Mouse (Mus musculus) MEL (cell line): ENCODE results near the gene Ppp2r5d. TPM values are rescaled to one million over a fixed set of nuclear protein-coding genes. Genes with fewer than 3 reads are reported as not detected.
A peak's percentile ranks its signal among the peaks of the same experiment; 100 is the strongest.

Experiments
- DNase-seq: peaks from one replicate; pipeline ENCODE4 v3.0.0; 2011; ENCODE audit warnings: low read depth, low spot score
- H3K27ac ChIP-seq: 2 replicates; pipeline ENCODE4 v1.5.1; 2012; ENCODE audit warnings: low read depth, mild to moderate bottlenecking, control low read depth, low read length, moderate library complexity; ENCODE audit not compliant: control insufficient read depth
- H3K27me3 ChIP-seq, 2 experiments: fragments of 150-350 bp in 1 of 2; sonication (generic) in 1 of 2; 2 replicates each; pipeline ENCODE4 v1.6.1; 2012; ENCODE audit warnings: low read length in 2 of 2, mild to moderate bottlenecking in 2 of 2, improper control_type of control experiment in 1 of 2, moderate library complexity in 1 of 2; ENCODE audit not compliant: insufficient read depth in 2 of 2, control insufficient read depth in 1 of 2
- H3K36me3 ChIP-seq, 2 experiments: 2 replicates each; pipeline ENCODE4 v1.6.1; 2012 to 2014; ENCODE audit warnings: low read length in 2 of 2, improper control_type of control experiment in 1 of 2, inconsistent platforms in 1 of 2, mild to moderate bottlenecking in 1 of 2; ENCODE audit not compliant: insufficient read depth in 2 of 2, control insufficient read depth in 1 of 2
- H3K4me1 ChIP-seq, 2 experiments: fragments of 150-350 bp in 1 of 2; sonication (generic) in 1 of 2; 2 replicates each; pipeline ENCODE4 v1.6.1; 2012; ENCODE audit warnings: low read length in 2 of 2, improper control_type of control experiment in 1 of 2, mild to moderate bottlenecking in 1 of 2; ENCODE audit not compliant: insufficient read depth in 2 of 2, control insufficient read depth in 1 of 2
- H3K4me3 ChIP-seq, 2 experiments: fragments of 150-350 bp in 1 of 2; sonication (generic) in 1 of 2; 2 replicates each; pipeline ENCODE4 v1.5.1; 2012; ENCODE audit warnings: low read depth in 2 of 2, low read length in 2 of 2, mild to moderate bottlenecking in 2 of 2, moderate library complexity in 2 of 2, control low read depth in 1 of 2, improper control_type of control experiment in 1 of 2; ENCODE audit not compliant: control insufficient read depth in 1 of 2, insufficient read depth in 1 of 2
- H3K79me2 ChIP-seq: 2 replicates; pipeline ENCODE4 v1.6.1; 2012; ENCODE audit warnings: mild to moderate bottlenecking, low read length, moderate library complexity; ENCODE audit not compliant: control insufficient read depth, poor library complexity, insufficient read depth
- H3K9ac ChIP-seq: 2 replicates; pipeline ENCODE4 v1.6.1; 2012; ENCODE audit warnings: low read depth, mild to moderate bottlenecking, control low read depth, low read length, moderate library complexity; ENCODE audit not compliant: control insufficient read depth, poor library complexity, severe bottlenecking
- H3K9me3 ChIP-seq: fragments of 150-350 bp; sonication (generic); replicated peaks from 2 replicates; pipeline ENCODE4 v1.6.1; 2012; ENCODE audit warnings: mild to moderate bottlenecking, low read length, improper control_type of control experiment, moderate library complexity; ENCODE audit not compliant: insufficient read depth
- BHLHE40 ChIP-seq: IDR thresholded peaks from 2 replicates; pipeline ENCODE4 v1.6.1; 2012; ENCODE audit warnings: low read depth, mild to moderate bottlenecking, inconsistent platforms, low read length, improper control_type of control experiment, borderline replicate concordance
- CHD1 ChIP-seq: IDR thresholded peaks from 2 replicates; pipeline ENCODE4 v1.6.1; 2012; ENCODE audit warnings: low read depth, mild to moderate bottlenecking, inconsistent platforms, low read length, improper control_type of control experiment
- CTCF ChIP-seq, 3 experiments: IDR thresholded peaks in 2 of 3; conservative IDR thresholded peaks in 1 of 3; 2 replicates each; pipeline ENCODE4 v1.5.1; 2011 to 2012; ENCODE audit warnings: low read length in 3 of 3, low read depth in 2 of 3, mild to moderate bottlenecking in 2 of 3, improper control_type of control experiment in 1 of 3, inconsistent platforms in 1 of 3, mixed read lengths in 1 of 3, moderate library complexity in 1 of 3; ENCODE audit not compliant: control insufficient read depth in 1 of 3, insufficient read depth in 1 of 3, poor library complexity in 1 of 3, severe bottlenecking in 1 of 3
- E2F4 ChIP-seq: IDR thresholded peaks from 2 replicates; pipeline ENCODE4 v1.6.1; 2011; ENCODE audit warnings: low read depth, low read length, improper control_type of control experiment, borderline replicate concordance
- ETS1 ChIP-seq: IDR thresholded peaks from 2 replicates; pipeline ENCODE4 v1.6.1; 2012; ENCODE audit warnings: low read depth, mild to moderate bottlenecking, inconsistent platforms, low read length, improper control_type of control experiment, moderate library complexity
- GABPA ChIP-seq: IDR thresholded peaks from 2 replicates; pipeline ENCODE4 v1.6.1; 2012; ENCODE audit warnings: low read depth, mild to moderate bottlenecking, inconsistent platforms, low read length, improper control_type of control experiment, moderate library complexity
- GATA1 ChIP-seq: IDR thresholded peaks from 2 replicates; pipeline ENCODE4 v1.6.1; 2011; ENCODE audit warnings: low read depth, low read length, improper control_type of control experiment
- HCFC1 ChIP-seq: IDR thresholded peaks from 2 replicates; pipeline ENCODE4 v1.6.1; 2012; ENCODE audit warnings: low read depth, mild to moderate bottlenecking, inconsistent platforms, low read length, improper control_type of control experiment, moderate library complexity
- JUND ChIP-seq: IDR thresholded peaks from 2 replicates; pipeline ENCODE4 v1.6.1; 2011; ENCODE audit warnings: low read depth, mild to moderate bottlenecking, improper control_type of control experiment, low read length
- KAT2A ChIP-seq: conservative IDR thresholded peaks from 2 replicates; pipeline ENCODE4 v1.6.1; 2012; ENCODE audit warnings: low read depth, low read length, improper control_type of control experiment, inconsistent platforms
- MAFK ChIP-seq: IDR thresholded peaks from 2 replicates; pipeline ENCODE4 v1.6.1; 2011; ENCODE audit warnings: low read depth, mild to moderate bottlenecking, low read length, improper control_type of control experiment, borderline replicate concordance
- MAX ChIP-seq: IDR thresholded peaks from 2 replicates; pipeline ENCODE4 v1.6.1; 2011; ENCODE audit warnings: low read length, improper control_type of control experiment
- MAZ ChIP-seq: IDR thresholded peaks from 2 replicates; pipeline ENCODE4 v1.6.1; 2012; ENCODE audit warnings: low read depth, mild to moderate bottlenecking, inconsistent platforms, low read length, improper control_type of control experiment
- MEF2A ChIP-seq: IDR thresholded peaks from 2 replicates; pipeline ENCODE4 v1.6.1; 2014; ENCODE audit warnings: low read depth, mild to moderate bottlenecking, inconsistent platforms, low read length, improper control_type of control experiment; ENCODE audit not compliant: poor library complexity, insufficient replicate concordance, severe bottlenecking; ENCODE audit errors: extremely low read depth
- MXI1 ChIP-seq: IDR thresholded peaks from 2 replicates; pipeline ENCODE4 v1.6.1; 2011; ENCODE audit warnings: mild to moderate bottlenecking, low read depth, low read length, improper control_type of control experiment
- MYC ChIP-seq: IDR thresholded peaks from 2 replicates; pipeline ENCODE4 v1.6.1; 2011; ENCODE audit warnings: low read depth, mild to moderate bottlenecking, low read length, improper control_type of control experiment, moderate library complexity
- NELFE ChIP-seq: IDR thresholded peaks from 2 replicates; pipeline ENCODE4 v1.6.1; 2011; ENCODE audit warnings: low read depth, low read length, improper control_type of control experiment
- NRF1 ChIP-seq: IDR thresholded peaks from 2 replicates; pipeline ENCODE4 v1.6.1; 2014; ENCODE audit warnings: low read depth, mild to moderate bottlenecking, inconsistent platforms, low read length, improper control_type of control experiment, moderate library complexity; ENCODE audit not compliant: poor library complexity, insufficient read depth, severe bottlenecking
- POLR2A ChIP-seq, 2 experiments: IDR thresholded peaks; 2 replicates each; pipeline ENCODE4 v1.6.1; 2011 to 2012; ENCODE audit warnings: low read length in 2 of 2, mild to moderate bottlenecking in 2 of 2, control low read depth in 1 of 2, improper control_type of control experiment in 1 of 2, low read depth in 1 of 2, moderate library complexity in 1 of 2; ENCODE audit not compliant: control insufficient read depth in 1 of 2, insufficient read depth in 1 of 2, poor library complexity in 1 of 2
- POLR2AphosphoS2 ChIP-seq: IDR thresholded peaks from 2 replicates; pipeline ENCODE4 v1.6.1; 2011; ENCODE audit warnings: low read length, improper control_type of control experiment
- POLR2AphosphoS5 ChIP-seq: IDR thresholded peaks from 2 replicates; pipeline ENCODE4 v1.6.1; 2012; ENCODE audit warnings: low read depth, borderline replicate concordance, mild to moderate bottlenecking, inconsistent platforms, low read length, moderate library complexity, mixed read lengths
- RAD21 ChIP-seq: IDR thresholded peaks from 2 replicates; pipeline ENCODE4 v1.6.1; 2011; ENCODE audit warnings: mild to moderate bottlenecking, low read depth, low read length, improper control_type of control experiment
- SIN3A ChIP-seq: IDR thresholded peaks from 2 replicates; pipeline ENCODE4 v1.6.1; 2012; ENCODE audit warnings: low read length, improper control_type of control experiment, inconsistent platforms
- TAL1 ChIP-seq: IDR thresholded peaks from 2 replicates; pipeline ENCODE4 v1.6.1; 2012; ENCODE audit warnings: mild to moderate bottlenecking, inconsistent platforms, low read length, moderate library complexity, mixed read lengths
- TBP ChIP-seq: IDR thresholded peaks from 2 replicates; pipeline ENCODE4 v1.8.0; 2011; ENCODE audit warnings: low read depth, low read length, improper control_type of control experiment
- TCF12 ChIP-seq: IDR thresholded peaks from 2 replicates; pipeline ENCODE4 v1.6.1; 2014; ENCODE audit warnings: low read depth, mild to moderate bottlenecking, inconsistent platforms, low read length, improper control_type of control experiment, moderate library complexity
- USF1 ChIP-seq: IDR thresholded peaks from 2 replicates; pipeline ENCODE4 v1.6.1; 2014; ENCODE audit warnings: low read depth, mild to moderate bottlenecking, inconsistent platforms, low read length, improper control_type of control experiment, moderate library complexity
- USF2 ChIP-seq, 2 experiments: IDR thresholded peaks; 2 replicates each; pipeline ENCODE4 v1.6.1; 2011 to 2012; ENCODE audit warnings: improper control_type of control experiment in 2 of 2, low read length in 2 of 2, borderline replicate concordance in 1 of 2, inconsistent platforms in 1 of 2, low read depth in 1 of 2, mild to moderate bottlenecking in 1 of 2; ENCODE audit not compliant: insufficient read depth in 1 of 2
- ZC3H11A ChIP-seq: IDR thresholded peaks from 2 replicates; pipeline ENCODE4 v1.6.1; 2012; ENCODE audit warnings: low read depth, mild to moderate bottlenecking, inconsistent platforms, low read length, improper control_type of control experiment
- ZKSCAN1 ChIP-seq: IDR thresholded peaks from 2 replicates; pipeline ENCODE4 v1.6.1; 2012; ENCODE audit warnings: low read depth, mild to moderate bottlenecking, inconsistent platforms, low read length, improper control_type of control experiment, moderate library complexity
- ZMIZ1 ChIP-seq: IDR thresholded peaks from 2 replicates; pipeline ENCODE4 v1.6.1; 2012; ENCODE audit warnings: low read depth, mild to moderate bottlenecking, inconsistent platforms, low read length, improper control_type of control experiment, moderate library complexity
- ZNF384 ChIP-seq: IDR thresholded peaks from 2 replicates; pipeline ENCODE4 v1.6.1; 2012; ENCODE audit warnings: low read depth, mild to moderate bottlenecking, inconsistent platforms, low read length, improper control_type of control experiment
- polyA plus RNA-seq, 2 experiments: library from polyadenylated mRNA; stranded (reverse) in 1 of 2; unstranded in 1 of 2; fragments of >175 nt in 1 of 2; fragments of >200 nt in 1 of 2; gene quantifications; 2 replicates each; pipeline versions ENCODE4 v1.2.1 to v1.2.4; 2012; ENCODE audit warnings: low replicate concordance in 2 of 2, low read depth in 1 of 2; ENCODE audit not compliant: insufficient read length in 2 of 2, insufficient read depth in 1 of 2, missing spikeins in 1 of 2
- total RNA-seq: library from RNA; depleted of rRNA; stranded (reverse); fragments of 300-350 nt; gene quantifications from 2 replicates; pipeline ENCODE4 v1.2.3, GENCODE M21; 2012; rRNA removed

Gene Ppp2r5d
- total RNA-seq (45.1 and 47.6 TPM in 2 replicates), polyA plus RNA-seq (10 to 100 TPM; 80.4 to 82.9 TPM)

- TF ChIP-seq TCF12 (peak; percentile 58; the same call in 1 of the 2 replicates), TAL1 (no peak), MYC (no peak), BHLHE40 (no peak), HCFC1 (peak; percentile 53; the same call in 1 of the 2 replicates), GATA1 (no peak), ZKSCAN1 (no peak), CTCF (IDR thresholded peaks at IDR 0.05 in 2 of 3, conservative IDR thresholded peaks at IDR 0.05 in 1 of 3; ENCODE audit: control insufficient read depth in 1 of 3, insufficient read depth in 1 of 3, low read depth in 2 of 3, low read length in 3 of 3, poor library complexity in 1 of 3, severe bottlenecking in 1 of 3) (no peak), MEF2A (no peak), ZNF384 (no peak), USF2 (IDR thresholded peaks at IDR 0.05; ENCODE audit: borderline replicate concordance in 1 of 2, insufficient read depth in 1 of 2, low read depth in 1 of 2, low read length in 2 of 2) (no peak), MXI1 (peak; percentile 71; the same call in 1 of the 2 replicates), USF1 (no peak), NELFE (peak; percentile 91), MAX (peak; percentile 71; the same call in 1 of the 2 replicates), GABPA (no peak), ZMIZ1 (peak; percentile 95), ZC3H11A (no peak), JUND (no peak), NRF1 (peak; percentile 61), E2F4 (no peak), ETS1 (peak; percentile 17; the same call in 1 of the 2 replicates), RAD21 (no peak), SIN3A (peak; percentile 74), POLR2AphosphoS2 (peak; percentile 81; the same call in 1 of the 2 replicates), MAFK (no peak), CHD1 (no peak; the same call in 1 of the 2 replicates), POLR2AphosphoS5 (no peak), POLR2A (IDR thresholded peaks at IDR 0.05; ENCODE audit: control insufficient read depth in 1 of 2, insufficient read depth in 1 of 2, low read depth in 1 of 2, low read length in 2 of 2, poor library complexity in 1 of 2) (peak; percentile 67 to 98; a peak in 3 of 4 replicates), MAZ (no peak), TBP (peak; percentile 93), KAT2A (no peak)
- TF ChIP-seq, all 39 proteins: peak for 12
- Histone ChIP-seq H3K79me2 (peaks cover 23% of the 10 kb centered on the region), H3K9ac (peak within 1 kb of the TSS; percentile 89), H3K27ac (peak within 1 kb of the TSS; percentile 64), H3K4me3 (peak within 1 kb of the TSS; percentile 82 to 83), H3K4me1 (peaks cover 3 to 21% of the 10 kb centered on the region in 2 experiments), H3K36me3 (peaks cover 0 to 9% of the 10 kb centered on the region in 2 experiments; a peak in 2 of 4 replicates), H3K27me3 (no peaks in the 10 kb centered on the region), H3K9me3 (no peaks in the 10 kb centered on the region)
- peak; percentile 99 for DNase-seq
Observed at GRCm38 (mm10) chr17:46704887-46705835, at the start of gene Ppp2r5d. Gene Ppp2r5d (minus strand): TSS chr17:46705111.
